Mouse (Mus musculus) mature B cell (primary cell): ENCODE data around the gene Vmn2r34.
"Not testable (repeated sequence)": the region's sequence is repeated elsewhere in the genome, so short reads cannot be mapped to it uniquely, and the experiment has no call there.

Source experiments
- in situ Hi-C: fragments of 300-500 bp; cut with MboI; formaldehyde crosslinking; loops from 2 replicates; pipeline ENCODE4 v1.14.3; 2019

Vmn2r34 gene

DNA sequence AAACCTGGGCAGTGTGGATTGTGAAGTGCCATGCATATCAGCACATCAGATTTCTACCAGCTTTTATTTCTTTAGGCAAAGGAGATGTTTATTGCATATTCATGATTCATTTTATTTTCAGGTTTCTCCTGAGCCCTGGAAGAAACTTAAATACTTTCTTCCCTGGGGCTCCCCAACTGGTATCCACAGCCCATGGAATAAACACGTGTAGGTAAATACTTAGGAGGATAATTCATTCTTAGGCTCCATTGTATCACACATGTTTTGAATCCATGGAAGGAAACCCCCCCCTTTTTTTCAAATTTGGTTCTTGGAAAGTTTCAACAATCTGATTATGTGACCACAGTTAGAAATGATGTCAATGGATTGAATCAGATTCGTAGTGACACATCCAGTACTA is at the start of gene Vmn2r34:
Gene Vmn2r34, minus strand, starts transcription at position 101 of the 400 bp plus-strand sequence.
- in situ Hi-C loops: not testable (repeated sequence)

DNA sequence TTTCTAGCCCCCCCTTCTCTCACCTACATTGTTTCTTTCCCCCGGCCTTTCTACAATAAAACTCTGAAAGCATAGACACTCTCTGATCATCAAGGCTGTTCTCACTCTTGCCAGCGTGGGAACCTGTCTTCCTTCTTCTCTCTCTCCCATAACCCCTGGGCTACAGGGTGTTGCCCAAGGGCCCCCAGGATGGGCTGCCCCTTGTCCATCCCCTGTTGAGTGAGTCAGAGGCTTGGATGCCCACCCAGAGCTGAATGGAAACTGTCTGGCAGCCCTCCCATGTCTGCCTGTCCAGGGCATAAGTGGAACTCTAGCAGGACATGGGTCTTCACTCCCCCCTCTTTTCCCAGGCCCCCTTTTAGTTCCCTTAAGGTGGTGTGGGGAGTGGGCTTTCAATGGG is 15.3 kb downstream of the Vmn2r34 start:
- in situ Hi-C loops: not testable (repeated sequence)
